Mouse (Mus musculus) embryo, embryonic 11 days (tissue): ENCODE measurements around the gene Setd5.

Source experiments
- DNase-seq: peaks from one replicate; pipeline ENCODE4 v3.0.0-alpha.2; 2015

Setd5 gene

DNA sequence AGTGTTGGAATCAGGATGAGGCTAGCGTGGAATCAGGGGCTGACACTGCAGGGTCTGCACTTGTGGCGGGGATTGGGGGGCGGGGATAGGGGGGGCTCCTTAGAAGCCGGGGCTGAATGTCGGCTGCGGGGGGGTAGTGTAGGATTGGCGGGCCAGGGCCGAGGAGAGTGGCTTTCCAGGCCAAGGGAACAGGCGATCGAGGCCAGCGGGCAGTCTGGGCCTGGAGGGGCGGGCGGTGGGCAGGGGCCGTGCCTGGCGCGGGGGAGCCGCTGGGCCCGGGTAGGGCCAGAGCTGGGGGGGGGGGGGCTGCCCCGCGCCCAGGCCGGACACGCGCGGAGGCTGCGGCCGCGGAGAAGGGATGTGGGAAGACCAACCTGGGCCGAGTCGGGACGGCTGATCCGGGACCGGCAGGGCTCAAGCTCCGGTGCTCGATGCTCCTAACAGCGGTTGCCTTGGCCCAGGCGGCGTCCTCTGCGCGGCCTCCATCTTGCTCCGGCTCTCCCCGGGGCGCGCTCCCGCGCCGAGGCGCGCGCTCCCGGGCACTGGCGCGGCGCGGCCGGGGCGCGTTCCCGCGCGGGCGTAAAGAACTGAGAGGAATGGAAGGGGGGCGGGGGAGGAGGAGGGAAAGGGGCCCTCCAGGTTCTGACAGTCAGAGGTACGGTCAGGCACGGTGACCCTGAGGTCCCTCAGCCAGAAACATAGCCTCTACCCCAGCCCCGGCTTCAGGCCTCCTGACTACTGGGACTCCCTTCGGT, 117.9 kb downstream of the Setd5 start, which contains the start of gene Lhfpl4:
Gene Lhfpl4 (minus strand): TSS at position 544 of the 755 bp plus-strand sequence.
- peak; percentile 70 for DNase-seq

DNA sequence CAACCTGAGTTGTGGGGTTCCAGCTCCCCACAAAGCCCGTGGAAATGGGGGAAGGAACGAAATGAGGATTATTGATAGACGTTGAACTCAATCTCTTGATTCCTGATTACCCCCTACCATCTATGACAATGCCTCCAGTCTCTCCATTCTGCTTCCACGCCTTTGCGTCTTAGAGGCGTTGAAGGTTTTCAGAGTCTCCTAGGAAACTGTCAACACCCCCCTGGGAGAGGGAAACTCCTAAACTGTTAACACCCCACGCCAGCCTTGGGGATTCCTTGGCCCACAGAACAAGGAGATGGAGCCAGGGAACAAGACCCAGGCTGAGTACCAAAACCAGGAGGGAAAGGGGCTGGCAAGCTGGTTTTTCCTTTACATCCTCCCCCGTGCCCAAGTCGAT, 118.4 kb downstream of the Setd5 start:
- DNase-seq: peak; percentile 17
